Mouse (Mus musculus) left cerebral cortex, adult 2 months (tissue): ENCODE measurements around the gene Hmces. TPM values are rescaled to one million over a fixed set of nuclear protein-coding genes. Genes with fewer than 3 reads are reported as not detected.

Experiments
- DNase-seq, 2 experiments: peaks; one replicate each; pipeline ENCODE4 v3.0.0; 2021 to 2022; ENCODE audit warnings: low spot score in 2 of 2, mixed read lengths in 1 of 2; ENCODE audit errors: extremely low spot score in 1 of 2
- H3K27ac ChIP-seq: fragments of 200-600 bp; 2 replicates; pipeline ENCODE4 v1.8.1; 2022
- H3K4me3 ChIP-seq: fragments of 200-600 bp; 2 replicates; pipeline ENCODE4 v1.8.1; 2022
- CTCF ChIP-seq: fragments of 200-600 bp; IDR thresholded peaks from 2 replicates; pipeline ENCODE4 v1.8.1; 2022; ENCODE audit warnings: antibody characterized with exemption, mild to moderate bottlenecking, moderate library complexity
- intact Hi-C: fragments of 180-260 bp; cut with DNase I; formaldehyde crosslinking; loops from one replicate; pipeline ENCODE4 v1.15.1; 2025
- microRNA-seq, 2 experiments: library from miRNA; unstranded; fragments of <30 nt; microRNA quantifications; one replicate each; pipeline ENCODE4 v1.2.0; 2021
- total RNA-seq, 2 experiments: library from RNA; stranded (reverse); gene quantifications; 2 replicates each; pipeline ENCODE4 v1.2.3; 2021

Gene Hmces
- total RNA-seq, 2 experiments from 2014 or later, result 27.5 to 28.6 TPM

DNA sequence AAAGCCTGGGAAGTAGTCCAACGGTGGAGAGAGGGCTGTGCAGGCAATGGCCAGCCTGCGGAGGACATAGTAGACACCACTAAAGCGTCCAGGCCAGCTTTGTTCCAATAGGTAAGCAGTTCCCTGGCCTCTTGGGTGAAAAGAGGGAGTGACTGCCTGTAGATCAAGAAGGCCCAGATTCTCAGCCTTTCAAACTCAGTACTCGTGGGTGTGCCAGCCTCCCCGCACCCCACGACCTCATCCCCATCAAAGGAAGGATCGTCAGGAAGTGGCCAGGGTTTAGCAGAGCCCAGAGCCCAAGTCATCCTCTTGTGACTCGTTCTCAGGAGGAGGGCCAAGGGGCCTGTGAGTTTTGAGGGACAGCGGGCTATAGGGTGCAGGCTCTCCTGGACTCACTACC, 68.8 kb downstream of the Hmces start:
- no peak for TF ChIP-seq CTCF
- DNase-seq, result no peak
- H3K27ac ChIP-seq, result no peak overlapping the region
- H3K4me3 ChIP-seq, result peak overlapping the region; percentile 60
- intact Hi-C loops, result loop anchor here (5.0 kb wide), 3 partner anchors 70 to 145 kb away; partner anchors contain the start of genes Cnbp, Gm45140, Hmces and Isy1

Small RNA genes within 50 kb of the gene (microRNA-seq; reads per million reads assigned to microRNA genes)
- gene Gm47286, result 0.24 to 1.9 reads per million in 2 experiments

Other genes starting within 250 kb of the Hmces start
- 10 to 100 TPM in 1 of 2 experiments, 1 to 10 TPM in 1; 9.1 to 10.2 TPM for gene Aplf, start 241.7 kb upstream of the Hmces start, total RNA-seq
- gene Efcc1, start 183.1 kb upstream of the Hmces start, total RNA-seq, result 1 to 10 TPM; 4.5 to 4.8 TPM
- gene Gp9, start 135.9 kb upstream of the Hmces start, total RNA-seq, result 1 to 10 TPM in 1 of 2 experiments, under 1 TPM in 1; 0.54 to 1.4 TPM
- gene Rab43, start 101.8 kb upstream of the Hmces start, total RNA-seq, result 10 to 100 TPM; 14.4 to 14.7 TPM
- 1 to 10 TPM; 2.7 to 3.5 TPM for gene Gm45140, start 78.1 kb upstream of the Hmces start, total RNA-seq
- gene Isy1, start 75.1 kb upstream of the Hmces start, total RNA-seq, result 10 to 100 TPM; 35.8 to 40.6 TPM
- 100 to 1,000 TPM; 255 to 275 TPM for gene Cnbp, start 62.8 kb upstream of the Hmces start, total RNA-seq
- 100 to 1,000 TPM; 232 TPM for gene Copg1, start 26.1 kb upstream of the Hmces start, total RNA-seq
- 10 to 100 TPM; 56.4 to 66.3 TPM for gene H1fx, start 67.7 kb downstream of the Hmces start, total RNA-seq
- gene Rab7, start 131.3 kb downstream of the Hmces start, total RNA-seq, result 100 to 1,000 TPM; 314 to 317 TPM
- 100 to 1,000 TPM; 172 to 184 TPM for gene Rpn1, start 170.5 kb downstream of the Hmces start, total RNA-seq